Mouse (Mus musculus) forebrain, postnatal 0 days (tissue): ENCODE results near the gene Caskin2. TPM values are rescaled to one million over a fixed set of nuclear protein-coding genes. Genes with fewer than 3 reads are reported as not detected.

ENCODE experiments used
- ATAC-seq: fragments of 200-750 bp; cut with Nextera tagmentation; 2 replicates; pipeline ENCODE4 v1.8.0; 2017; ENCODE audit warnings: mild to moderate bottlenecking, moderate library complexity
- DNase-seq: peaks from one replicate; pipeline ENCODE4 v3.0.0-alpha.2; 2015
- H3K27ac ChIP-seq: fragments of 300-500 bp; sonication (generic); 2 replicates; pipeline ENCODE4 v1.5.1; 2014; ENCODE audit warnings: low read depth, mild to moderate bottlenecking, antibody characterized with exemption, low read length, moderate library complexity, mixed read lengths
- H3K27me3 ChIP-seq: fragments of 300-500 bp; sonication (generic); 2 replicates; pipeline ENCODE4 v1.6.1; 2014; ENCODE audit warnings: mild to moderate bottlenecking, low read length, mixed read lengths; ENCODE audit not compliant: insufficient read depth
- H3K36me3 ChIP-seq: fragments of 300-500 bp; sonication (generic); 2 replicates; pipeline ENCODE4 v1.6.1; 2014; ENCODE audit warnings: mild to moderate bottlenecking, moderate library complexity; ENCODE audit not compliant: insufficient read depth
- H3K4me1 ChIP-seq: fragments of 300-500 bp; sonication (generic); 2 replicates; pipeline ENCODE4 v1.6.1; 2014; ENCODE audit warnings: antibody characterized with exemption; ENCODE audit not compliant: insufficient read depth
- H3K4me2 ChIP-seq: fragments of 300-500 bp; sonication (generic); 2 replicates; pipeline ENCODE4 v1.6.1; 2014; ENCODE audit warnings: low read depth, mild to moderate bottlenecking, moderate library complexity
- H3K4me3 ChIP-seq: fragments of 300-500 bp; sonication (generic); 2 replicates; pipeline ENCODE4 v1.5.1; 2014; ENCODE audit warnings: low read depth, low read length, mixed read lengths
- H3K9ac ChIP-seq: fragments of 300-500 bp; sonication (generic); 2 replicates; pipeline ENCODE4 v1.6.1; 2014; ENCODE audit warnings: mild to moderate bottlenecking
- H3K9me3 ChIP-seq: fragments of 300-500 bp; sonication (generic); 2 replicates; pipeline ENCODE4 v1.6.1; 2016; ENCODE audit warnings: low read length
- CTCF ChIP-seq: sonication (generic); IDR thresholded peaks from 2 replicates; pipeline ENCODE4 v1.5.1; 2016; ENCODE audit warnings: antibody characterized with exemption, control low read depth, low read depth
- WGBS: fragments of 180-500 bp; shearing (Covaris S2); extraction: QIAGEN DNeasy Blood & Tissue Kit; methylation state at CpG from one replicate; pipeline ENCODE4 v1.1.7; 2014; 5-methylcytosine and 5-hydroxymethylcytosine counted together
- polyA plus RNA-seq: library from polyadenylated mRNA; unstranded; fragments of >200 nt; fragmentation: Nextera tagmentation; extraction: Ambion mirVana; gene quantifications from 2 replicates; pipeline ENCODE4 v1.2.1, GENCODE M21; 2015
- total RNA-seq: library from RNA; depleted of rRNA; stranded (reverse); fragments of >200 nt; gene quantifications from 2 replicates; pipeline ENCODE4 v1.2.3, GENCODE M21; 2014

Gene Caskin2
- total and polyA plus RNA-seq, 2 experiments from 2014 or later = 6.1 to 14.7 TPM

GRCm38 (mm10) chr11:115811381-115812093 lies 1.9 kb downstream of the Caskin2 start:
- no peak for TF ChIP-seq CTCF
- Histone ChIP-seq H3K4me3 (0 out of 2 replicates have a peak overlapping the region, but pooled peaks have one; percentile 7), H3K9ac (no peak overlapping the region), H3K9me3 (no peaks in the 10 kb centered on the region), H3K27ac (no peak overlapping the region), H3K4me2 (peak overlapping the region; percentile 95), H3K36me3 (no peaks in the 10 kb centered on the region), H3K27me3 (no peaks in the 10 kb centered on the region), H3K4me1 (peaks cover 19% of the 10 kb centered on the region)
- no peak for DNase-seq
- WGBS = 68% methylated on average over 20 of the region's 20 CpGs
- no peak for ATAC-seq

DNA sequence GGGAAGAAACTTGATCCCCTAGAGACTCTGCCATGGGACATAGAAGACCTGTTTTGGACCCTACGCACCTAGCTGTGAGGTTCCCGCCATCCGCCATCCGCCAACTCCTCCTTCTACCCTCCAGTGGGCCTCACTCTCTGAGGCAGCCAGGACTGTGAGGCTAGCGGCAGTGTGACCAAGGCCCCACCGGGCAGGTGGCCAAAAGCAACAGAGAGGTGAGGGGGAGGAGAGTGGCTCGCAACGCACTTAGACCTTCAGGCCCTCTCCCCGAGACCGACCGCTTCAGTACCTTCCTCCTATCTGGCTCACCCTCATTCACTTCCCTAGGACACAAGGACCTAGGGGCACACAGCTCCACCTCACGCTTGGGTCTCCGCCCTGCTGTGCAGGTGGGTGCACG lies 3.1 kb downstream of the Caskin2 start:
- H3K4me2 ChIP-seq = peak overlapping the region; percentile 95; the same call in 1 of the 2 replicates
- no peaks in the 10 kb centered on the region for H3K9me3 ChIP-seq
- H3K4me3 ChIP-seq = no peak overlapping the region
- no peak overlapping the region for H3K9ac ChIP-seq
- DNase-seq = no peak
- 61% methylated on average over 14 of the region's 14 CpGs for WGBS
- TF ChIP-seq CTCF = no peak
- peaks cover 11% of the 10 kb centered on the region for H3K4me1 ChIP-seq
- H3K27me3 ChIP-seq = no peaks in the 10 kb centered on the region
- no peak for ATAC-seq
- no peak overlapping the region for H3K27ac ChIP-seq
- no peaks in the 10 kb centered on the region for H3K36me3 ChIP-seq

- Histone ChIP-seq H3K27ac (peak overlapping the region; percentile 54; the same call in 1 of the 2 replicates), H3K4me1 (peaks cover 10% of the 10 kb centered on the region; the same call in 1 of the 2 replicates), H3K4me2 (peak overlapping the region; percentile 24; the same call in 1 of the 2 replicates), H3K36me3 (peaks cover 5% of the 10 kb centered on the region; the same call in 1 of the 2 replicates), H3K9ac (no peak overlapping the region), H3K4me3 (no peak overlapping the region), H3K27me3 (no peaks in the 10 kb centered on the region), H3K9me3 (no peaks in the 10 kb centered on the region)
- ATAC-seq = no peak
- no peak for TF ChIP-seq CTCF
- DNase-seq = no peak
- WGBS = 47% methylated on average over 8 of the region's 8 CpGs
Measured at GRCm38 (mm10) chr11:115809311-115809781, 4.1 kb downstream of the Caskin2 start.

GRCm38 (mm10) chr11:115808696-115809310 lies 4.6 kb downstream of the Caskin2 start:
- Histone ChIP-seq H3K36me3 (peaks cover 5% of the 10 kb centered on the region; the same call in 1 of the 2 replicates), H3K27me3 (no peaks in the 10 kb centered on the region), H3K27ac (peak overlapping the region; percentile 54), H3K4me3 (no peak overlapping the region), H3K9ac (no peak overlapping the region), H3K4me1 (0 out of 2 replicates have a peak, but pooled peaks cover 8% of the 10 kb centered on the region), H3K4me2 (peak overlapping the region; percentile 24), H3K9me3 (no peaks in the 10 kb centered on the region)
- peak; percentile 41 for DNase-seq
- 18% methylated on average over 10 of the region's 10 CpGs for WGBS
- peak; percentile 33 for ATAC-seq
- TF ChIP-seq CTCF = no peak

GRCm38 (mm10) chr11:115807971-115808370 lies 5.5 kb downstream of the Caskin2 start:
- 0 out of 2 replicates have a peak, but pooled peaks cover 8% of the 10 kb centered on the region for H3K4me1 ChIP-seq
- 31% methylated on average over 11 of the region's 11 CpGs for WGBS
- no peak overlapping the region for H3K4me2 ChIP-seq

GRCm38 (mm10) chr11:115807306-115807705 lies 6.1 kb downstream of the Caskin2 start:
- Histone ChIP-seq H3K9me3 (no peaks in the 10 kb centered on the region), H3K36me3 (peaks cover 11% of the 10 kb centered on the region; the same call in 1 of the 2 replicates), H3K4me1 (0 out of 2 replicates have a peak, but pooled peaks cover 8% of the 10 kb centered on the region), H3K27ac (0 out of 2 replicates have a peak overlapping the region, but pooled peaks have one; percentile 5), H3K4me2 (no peak overlapping the region), H3K27me3 (no peaks in the 10 kb centered on the region), H3K9ac (no peak overlapping the region), H3K4me3 (no peak overlapping the region)
- no peak for TF ChIP-seq CTCF
- DNase-seq (peak; percentile 26), ATAC-seq (peak; percentile 67)
- WGBS = 25% methylated on average over 6 of the region's 6 CpGs

More at GRCm38 (mm10) chr11:115807971-115808370, 5.5 kb downstream of the Caskin2 start:
- H3K27me3 ChIP-seq = no peaks in the 10 kb centered on the region
- 0 out of 2 replicates have a peak overlapping the region, but pooled peaks have one; percentile 5 for H3K27ac ChIP-seq
- no peak overlapping the region for H3K9ac ChIP-seq
- H3K36me3 ChIP-seq = peaks cover 11% of the 10 kb centered on the region; the same call in 1 of the 2 replicates
- DNase-seq (no peak), ATAC-seq (no peak)
- H3K4me3 ChIP-seq = no peak overlapping the region
- H3K9me3 ChIP-seq = no peaks in the 10 kb centered on the region
- no peak for TF ChIP-seq CTCF
